Mouse (Mus musculus) kidney, postnatal 0 days (tissue): Measurements from ENCODE around the gene Gorasp2. TPM values are rescaled to one million over a fixed set of nuclear protein-coding genes. Genes with fewer than 3 reads are reported as not detected.

Source experiments
- ATAC-seq: fragments of 200-750 bp; cut with Nextera tagmentation; replicated peaks from 2 replicates; pipeline ENCODE4 v1.8.0; 2017; ENCODE audit warnings: low read depth, moderate number of reproducible peaks, moderate TSS enrichment, moderate library complexity; ENCODE audit not compliant: low FRiP score
- DNase-seq: peaks from one replicate; pipeline ENCODE4 v3.0.0-alpha.2; 2016; ENCODE audit warnings: low spot score
- H3K27ac ChIP-seq: fragments of 300-500 bp; sonication (generic); 2 replicates; pipeline ENCODE4 v1.5.1; 2014; ENCODE audit warnings: mild to moderate bottlenecking
- H3K27me3 ChIP-seq: fragments of 300-500 bp; sonication (generic); 2 replicates; pipeline ENCODE4 v1.6.1; 2014; ENCODE audit warnings: low read length, mixed read lengths; ENCODE audit not compliant: insufficient read depth
- H3K36me3 ChIP-seq: fragments of 300-500 bp; sonication (generic); 2 replicates; pipeline ENCODE4 v1.6.1; 2014; ENCODE audit warnings: low read length, mixed read lengths; ENCODE audit not compliant: insufficient read depth
- H3K4me1 ChIP-seq: fragments of 300-500 bp; sonication (generic); replicated peaks from 2 replicates; pipeline ENCODE4 v1.6.1; 2014; ENCODE audit warnings: antibody characterized with exemption, low read length, mixed read lengths; ENCODE audit not compliant: insufficient read depth
- H3K4me2 ChIP-seq: fragments of 300-500 bp; sonication (generic); 2 replicates; pipeline ENCODE4 v1.6.1; 2014; ENCODE audit warnings: mild to moderate bottlenecking, low read length, moderate library complexity, mixed read lengths
- H3K4me3 ChIP-seq: fragments of 300-500 bp; sonication (generic); replicated peaks from 2 replicates; pipeline ENCODE4 v1.5.1; 2014; ENCODE audit warnings: low read depth, low read length
- H3K9ac ChIP-seq: fragments of 300-500 bp; sonication (generic); 2 replicates; pipeline ENCODE4 v1.6.1; 2014; ENCODE audit warnings: low read depth, low read length
- H3K9me3 ChIP-seq: fragments of 300-500 bp; sonication (generic); replicated peaks from 2 replicates; pipeline ENCODE4 v1.6.1; 2016; ENCODE audit warnings: low read length, inconsistent platforms, mixed read lengths
- CTCF ChIP-seq: IDR thresholded peaks from 2 replicates; pipeline ENCODE4 v1.5.1; 2016; ENCODE audit warnings: antibody characterized with exemption, low read depth, mild to moderate bottlenecking, moderate library complexity
- WGBS: fragments of 180-500 bp; shearing (Covaris S2); extraction: QIAGEN DNeasy Blood & Tissue Kit; methylation state at CpG from one replicate; pipeline ENCODE4 v1.1.7; 2014; 5-methylcytosine and 5-hydroxymethylcytosine counted together
- polyA plus RNA-seq: library from polyadenylated mRNA; unstranded; fragments of >200 nt; fragmentation: Nextera tagmentation; extraction: Ambion mirVana; gene quantifications from 2 replicates; pipeline ENCODE4 v1.2.1, GENCODE M21; 2015

The Gorasp2 gene
- polyA plus RNA-seq, result 151 and 161 TPM in 2 replicates

DNA sequence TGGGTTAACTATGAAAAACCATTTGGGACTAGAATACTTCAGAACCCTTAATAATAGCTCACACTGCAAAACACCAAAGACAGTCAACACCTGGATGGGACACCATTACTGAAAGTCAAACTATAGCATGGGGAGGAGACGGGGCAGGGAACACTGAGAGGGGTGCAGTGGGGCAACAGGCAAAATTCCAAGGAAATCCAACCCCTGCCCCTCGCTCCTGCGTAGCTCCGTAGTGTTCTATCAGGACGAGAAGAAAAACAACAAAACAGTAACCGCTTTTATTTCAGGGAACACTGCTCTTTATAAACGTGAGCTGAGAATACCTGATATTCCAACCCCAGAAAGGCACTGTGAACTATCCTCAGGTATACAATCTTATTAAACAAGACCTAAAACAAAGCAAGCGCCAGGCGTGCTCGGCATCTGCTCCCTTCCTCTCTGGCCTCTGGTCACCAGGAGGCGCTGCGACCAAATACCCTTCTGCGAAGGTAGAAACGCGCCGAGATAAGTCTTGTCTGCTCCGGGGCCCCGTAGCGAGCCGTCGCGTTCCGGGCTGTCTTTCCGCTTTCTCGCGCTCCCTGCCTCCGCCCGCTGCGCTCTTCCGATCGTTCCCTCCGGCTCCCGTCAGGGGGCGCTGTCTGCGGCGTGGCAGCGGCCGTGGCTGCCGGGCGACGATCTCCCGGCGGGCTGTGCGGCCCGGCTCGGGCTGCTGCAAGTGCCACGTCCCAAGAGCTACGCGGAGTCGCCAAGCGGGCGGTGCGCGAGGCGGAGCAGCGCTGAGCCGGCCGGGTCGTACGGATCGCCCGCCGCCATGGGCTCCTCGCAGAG is at the start of gene Gorasp2:
Gene Gorasp2, plus strand, starts transcription at position 690 of the 828 bp plus-strand sequence.
- Histone ChIP-seq H3K4me1 (peaks cover 9% of the 10 kb centered on the region; the same call in 1 of the 2 replicates), H3K4me3 (peak within 1 kb of the TSS; percentile 90), H3K9me3 (no peaks in the 10 kb centered on the region), H3K27me3 (no peaks in the 10 kb centered on the region; the same call in 1 of the 2 replicates), H3K4me2 (peak within 1 kb of the TSS; percentile 71), H3K9ac (peak within 1 kb of the TSS; percentile 98), H3K27ac (peak within 1 kb of the TSS; percentile 97), H3K36me3 (no peaks in the 10 kb centered on the region)
- ATAC-seq (peak; percentile 96), DNase-seq (peak; percentile 99)
- TF ChIP-seq CTCF, result peak; percentile 98
- under 1% methylated on average over 61 of the region's 64 CpGs for WGBS

DNA sequence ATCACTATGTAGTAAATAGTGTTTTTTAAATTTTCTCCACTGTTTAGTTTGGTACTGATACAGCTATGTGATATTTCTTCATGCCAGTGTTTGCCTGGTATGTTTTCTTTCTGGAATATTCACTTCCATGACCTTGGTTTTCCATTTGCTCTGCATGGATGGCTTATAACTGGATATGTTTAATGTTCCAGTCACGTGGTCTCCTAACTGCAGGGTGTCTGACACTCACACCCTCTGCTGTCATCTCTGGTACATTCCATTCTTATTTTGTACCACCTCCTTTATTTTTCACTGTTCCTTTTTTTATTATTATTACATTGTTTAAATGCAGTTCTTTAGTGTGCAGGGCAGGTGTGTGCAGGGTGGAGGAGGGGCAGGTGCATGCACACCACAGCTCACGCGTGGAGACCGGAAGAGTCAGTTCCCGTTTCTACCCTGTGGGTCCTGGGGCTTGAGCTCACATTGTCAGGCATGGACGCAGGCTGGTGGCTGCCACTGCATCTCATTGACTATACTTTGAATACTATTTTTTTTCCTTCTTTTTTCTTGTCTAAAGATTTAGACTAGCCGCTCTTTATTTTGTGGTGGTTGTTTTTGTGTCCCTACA is 46.5 kb upstream of the Gorasp2 start:
- DNase-seq (no peak), ATAC-seq (no peak)
- Histone ChIP-seq H3K9me3 (no peaks in the 10 kb centered on the region), H3K9ac (no peak overlapping the region), H3K4me1 (no peaks in the 10 kb centered on the region), H3K27ac (no peak overlapping the region), H3K4me3 (no peak overlapping the region), H3K27me3 (no peaks in the 10 kb centered on the region), H3K36me3 (no peaks in the 10 kb centered on the region), H3K4me2 (no peak overlapping the region)
- 75% methylated on average over 7 of the region's 7 CpGs for WGBS
- TF ChIP-seq CTCF, result no peak

DNA sequence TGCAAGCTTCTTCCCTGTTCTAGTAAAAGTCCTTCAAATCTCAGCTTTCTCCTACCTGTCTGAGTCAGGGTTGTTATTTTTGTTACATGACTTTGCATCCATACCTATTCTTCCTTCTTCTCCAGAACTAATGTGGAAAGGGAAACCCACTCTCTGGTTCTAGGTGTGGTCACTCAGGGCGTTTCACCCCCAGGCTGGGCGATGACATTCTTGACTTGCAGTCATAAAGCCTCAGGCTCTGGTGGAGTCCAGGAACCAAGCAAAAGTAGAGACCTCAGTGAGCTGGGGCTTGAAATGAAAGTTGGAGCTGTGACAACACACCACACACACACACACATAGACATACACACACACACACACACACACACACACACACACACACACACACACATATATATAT is 45.3 kb upstream of the Gorasp2 start:
- no peak overlapping the region for H3K9ac ChIP-seq
- H3K4me2 ChIP-seq, result no peak overlapping the region
- H3K4me1 ChIP-seq, result no peaks in the 10 kb centered on the region
- 70% methylated on average over 2 of the region's 2 CpGs for WGBS
- no peaks in the 10 kb centered on the region for H3K9me3 ChIP-seq
- no peak overlapping the region for H3K27ac ChIP-seq
- no peaks in the 10 kb centered on the region for H3K27me3 ChIP-seq
- H3K36me3 ChIP-seq, result no peaks in the 10 kb centered on the region
- H3K4me3 ChIP-seq, result no peak overlapping the region
- TF ChIP-seq CTCF, result no peak
- ATAC-seq (no peak), DNase-seq (no peak)

DNA sequence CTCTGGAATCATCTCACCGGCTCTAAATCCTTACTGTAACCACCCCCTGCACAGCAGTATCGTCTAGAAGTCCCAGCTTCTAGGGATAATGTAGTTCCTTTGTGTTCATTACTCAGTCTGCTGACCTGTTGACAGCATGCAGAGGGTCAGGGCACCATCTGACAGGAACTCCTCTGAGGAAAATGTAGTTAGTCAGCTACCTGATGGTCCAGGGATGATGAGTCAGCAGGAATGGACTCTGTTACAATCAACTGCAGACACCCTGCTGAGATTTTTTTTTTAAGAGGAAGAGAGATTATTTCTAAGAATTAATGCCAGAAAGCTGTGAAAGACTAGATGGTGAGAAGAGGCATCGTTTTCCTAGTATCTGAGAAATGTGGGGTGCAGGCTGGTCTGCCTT is 44.8 kb upstream of the Gorasp2 start:
- H3K4me1 ChIP-seq, result no peaks in the 10 kb centered on the region
- no peaks in the 10 kb centered on the region for H3K36me3 ChIP-seq
- H3K4me2 ChIP-seq, result no peak overlapping the region
- no peak overlapping the region for H3K4me3 ChIP-seq
- no peak for DNase-seq
- TF ChIP-seq CTCF, result no peak
- no peaks in the 10 kb centered on the region for H3K9me3 ChIP-seq
- no peak overlapping the region for H3K9ac ChIP-seq
- no peak for ATAC-seq
- no peaks in the 10 kb centered on the region for H3K27me3 ChIP-seq
- no peak overlapping the region for H3K27ac ChIP-seq
- 62% methylated on average over 3 of the region's 3 CpGs for WGBS

DNA sequence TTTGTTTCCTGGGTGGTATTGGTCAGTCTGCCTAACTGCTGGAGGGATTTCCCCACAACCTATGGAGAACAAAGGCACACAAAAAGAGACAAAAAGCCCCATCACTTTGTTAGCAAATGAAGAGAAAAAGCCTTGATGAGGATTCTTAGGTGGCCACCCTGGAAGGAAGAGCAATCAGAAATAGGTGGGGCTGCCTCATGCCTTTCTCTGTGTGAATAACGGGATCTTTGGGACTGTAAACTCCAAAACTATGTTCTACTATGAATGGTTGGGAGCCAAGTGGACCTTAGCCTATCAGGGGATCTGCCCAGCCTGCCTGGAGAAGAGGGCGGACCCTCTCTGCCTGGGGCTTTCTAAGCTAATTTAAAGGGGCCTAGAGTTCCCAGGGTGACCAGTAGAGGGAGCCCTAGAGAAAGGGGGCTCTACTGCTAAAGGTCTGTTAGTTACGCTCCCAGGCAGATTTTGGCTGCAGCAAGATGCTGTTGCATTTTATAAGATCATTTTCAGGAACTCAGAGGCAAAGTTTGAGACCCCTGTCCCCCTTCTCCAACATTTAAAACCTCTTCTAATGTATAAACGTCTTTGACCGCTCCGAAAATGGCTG is 42.0 kb upstream of the Gorasp2 start:
- ATAC-seq, result no peak
- no peaks in the 10 kb centered on the region for H3K27me3 ChIP-seq
- no peak overlapping the region for H3K9ac ChIP-seq
- H3K4me1 ChIP-seq, result no peaks in the 10 kb centered on the region
- WGBS, result 80% methylated on average over 6 of the region's 6 CpGs
- no peaks in the 10 kb centered on the region for H3K36me3 ChIP-seq
- TF ChIP-seq CTCF, result peak; percentile 26; the same call in 1 of the 2 replicates
- H3K4me3 ChIP-seq, result no peak overlapping the region
- H3K9me3 ChIP-seq, result no peaks in the 10 kb centered on the region
- no peak overlapping the region for H3K27ac ChIP-seq
- no peak overlapping the region for H3K4me2 ChIP-seq
- DNase-seq, result no peak

DNA sequence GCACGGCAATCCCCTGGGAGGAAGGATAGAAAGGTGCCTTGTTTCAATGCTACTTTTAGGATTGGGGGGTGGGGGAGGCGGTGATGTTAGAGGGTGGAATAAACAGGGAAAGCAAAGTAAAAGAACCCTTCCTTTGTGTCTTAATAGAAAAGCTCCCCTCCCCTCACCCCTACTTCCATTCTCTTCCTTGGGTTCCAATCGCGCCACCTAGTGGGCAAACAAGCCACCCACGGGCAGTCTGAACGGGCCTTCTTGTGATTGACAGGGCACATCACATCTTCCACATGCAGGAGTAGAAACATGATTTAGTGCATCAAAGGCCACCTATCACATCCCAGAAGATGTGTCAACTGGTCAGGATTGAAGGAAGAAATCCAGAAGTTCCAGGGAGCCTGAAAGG is 41.2 kb upstream of the Gorasp2 start:
- WGBS, result 28% methylated on average over 6 of the region's 6 CpGs

More for the DNA sequence above, 41.2 kb upstream of the Gorasp2 start:
- Histone ChIP-seq H3K9ac (no peak overlapping the region), H3K27me3 (no peaks in the 10 kb centered on the region), H3K36me3 (no peaks in the 10 kb centered on the region), H3K9me3 (no peaks in the 10 kb centered on the region), H3K4me3 (no peak overlapping the region), H3K4me1 (no peaks in the 10 kb centered on the region), H3K4me2 (no peak overlapping the region), H3K27ac (no peak overlapping the region)
- ATAC-seq, result no peak
- DNase-seq, result peak; percentile 70
- TF ChIP-seq CTCF, result peak; percentile 83
